Mouse (Mus musculus) heart, adult 2 months (tissue): ENCODE results near the gene Srgap3.

Experiments used
- CTCF ChIP-seq: fragments of 200-600 bp; IDR thresholded peaks from 2 replicates; pipeline ENCODE4 v1.8.1; 2022; ENCODE audit warnings: antibody characterized with exemption, mild to moderate bottlenecking, moderate library complexity
- EP300 ChIP-seq: fragments of 200-500 bp; IDR thresholded peaks from 2 replicates; pipeline ENCODE4 v1.6.1; 2011; ENCODE audit warnings: low read depth, low read length, control low read depth; ENCODE audit not compliant: insufficient read depth
- POLR2A ChIP-seq: fragments of 200-500 bp; IDR thresholded peaks from 2 replicates; pipeline ENCODE4 v1.6.1; 2011; ENCODE audit warnings: mild to moderate bottlenecking, low read depth, low read length, control low read depth; ENCODE audit not compliant: insufficient read depth

GRCm38 (mm10) chr6:112912552-112912951, 34.5 kb downstream of the Srgap3 start:
- no peak for TF ChIP-seq POLR2A
- TF ChIP-seq CTCF: no peak
- no peak for TF ChIP-seq EP300
